Mouse (Mus musculus) forebrain, embryonic 14.5 days (tissue): ENCODE results near the gene Pclaf. TPM values are rescaled to one million over a fixed set of nuclear protein-coding genes. Genes with fewer than 3 reads are reported as not detected.

Experiments used
- ATAC-seq: fragments of 200-750 bp; cut with Nextera tagmentation; 2 replicates; pipeline ENCODE4 v1.8.0; 2017; ENCODE audit warnings: mild to moderate bottlenecking, moderate library complexity
- DNase-seq: peaks from one replicate; pipeline ENCODE4 v3.0.0-alpha.2; 2015; ENCODE audit warnings: low spot score
- H3K27ac ChIP-seq: fragments of 300-500 bp; sonication (generic); 2 replicates; pipeline ENCODE4 v1.5.1; 2014; ENCODE audit warnings: low read depth, mild to moderate bottlenecking, control low read depth, low read length, moderate library complexity
- H3K27me3 ChIP-seq: fragments of 300-500 bp; sonication (generic); replicated peaks from 2 replicates; pipeline ENCODE4 v1.6.1; 2014; ENCODE audit warnings: low read length, control low read depth, mixed read lengths; ENCODE audit not compliant: control insufficient read depth, insufficient read depth
- H3K36me3 ChIP-seq: fragments of 300-500 bp; sonication (generic); 2 replicates; pipeline ENCODE4 v1.6.1; 2014; ENCODE audit warnings: low read length, control low read depth; ENCODE audit not compliant: control insufficient read depth, insufficient read depth
- H3K4me1 ChIP-seq: fragments of 300-500 bp; sonication (generic); 2 replicates; pipeline ENCODE4 v1.6.1; 2014; ENCODE audit warnings: antibody characterized with exemption, low read length, control low read depth; ENCODE audit not compliant: control insufficient read depth, insufficient read depth
- H3K4me2 ChIP-seq: fragments of 300-500 bp; sonication (generic); 2 replicates; pipeline ENCODE4 v1.6.1; 2014; ENCODE audit warnings: mild to moderate bottlenecking, control low read depth, low read length
- H3K4me3 ChIP-seq: fragments of 300-500 bp; sonication (generic); 2 replicates; pipeline ENCODE4 v1.5.1; 2014; ENCODE audit warnings: low read depth, low read length, control low read depth
- H3K9ac ChIP-seq: fragments of 300-500 bp; sonication (generic); 2 replicates; pipeline ENCODE4 v1.6.1; 2014; ENCODE audit warnings: mild to moderate bottlenecking, low read length, control low read depth, moderate library complexity
- H3K9me3 ChIP-seq: fragments of 300-500 bp; sonication (generic); replicated peaks from 2 replicates; pipeline ENCODE4 v1.6.1; 2016; ENCODE audit warnings: low read length, control low read depth, mixed read lengths; ENCODE audit not compliant: control insufficient read depth
- WGBS: fragments of 180-500 bp; shearing (Covaris S2); extraction: QIAGEN DNeasy Blood & Tissue Kit; methylation state at CpG from one replicate; pipeline ENCODE4 v1.1.7; 2014; 5-methylcytosine and 5-hydroxymethylcytosine counted together
- polyA plus RNA-seq: library from polyadenylated mRNA; unstranded; fragments of >200 nt; fragmentation: Nextera tagmentation; extraction: Ambion mirVana; gene quantifications from 2 replicates; pipeline ENCODE4 v1.2.1, GENCODE M21; 2014

Pclaf gene
- 57.3 and 59.0 TPM in 2 replicates for polyA plus RNA-seq

- 0 out of 2 replicates have a peak, but pooled peaks cover 3% of the 10 kb centered on the region for H3K4me1 ChIP-seq
- ATAC-seq (peak; percentile 95), DNase-seq (peak; percentile 94)
- no peaks in the 10 kb centered on the region for H3K27me3 ChIP-seq
- H3K36me3 ChIP-seq = peaks cover 11% of the 10 kb centered on the region
- H3K9ac ChIP-seq = peak within 1 kb of the TSS; percentile 71
- H3K4me3 ChIP-seq = peak within 1 kb of the TSS; percentile 48
- under 1% methylated on average over 21 of the region's 21 CpGs for WGBS
- no peaks in the 10 kb centered on the region for H3K9me3 ChIP-seq
- peak within 1 kb of the TSS; percentile 81 for H3K4me2 ChIP-seq
- 0 out of 2 replicates have a peak within 1 kb of the TSS, but pooled peaks have one; percentile 21 for H3K27ac ChIP-seq
Observed at GRCm38 (mm10) chr9:65890143-65890628, at the start of gene Pclaf. Pclaf (plus strand) TSS chr9:65890237.

- H3K4me2 ChIP-seq = no peak overlapping the region
- no peak overlapping the region for H3K4me3 ChIP-seq
- 0 out of 2 replicates have a peak, but pooled peaks have one; percentile 42 for ATAC-seq
- peak; percentile 64 for DNase-seq
- H3K9me3 ChIP-seq = no peaks in the 10 kb centered on the region
- H3K36me3 ChIP-seq = no peaks in the 10 kb centered on the region
- H3K9ac ChIP-seq = peak overlapping the region; percentile 22; the same call in 1 of the 2 replicates
- no peaks in the 10 kb centered on the region for H3K27me3 ChIP-seq
- 21% methylated on average over 7 of the region's 7 CpGs for WGBS
- peak overlapping the region; percentile 22 for H3K27ac ChIP-seq
- H3K4me1 ChIP-seq = peaks cover 12% of the 10 kb centered on the region
Observed at GRCm38 (mm10) chr9:65844421-65845165, 45.4 kb upstream of the Pclaf start.

DNA sequence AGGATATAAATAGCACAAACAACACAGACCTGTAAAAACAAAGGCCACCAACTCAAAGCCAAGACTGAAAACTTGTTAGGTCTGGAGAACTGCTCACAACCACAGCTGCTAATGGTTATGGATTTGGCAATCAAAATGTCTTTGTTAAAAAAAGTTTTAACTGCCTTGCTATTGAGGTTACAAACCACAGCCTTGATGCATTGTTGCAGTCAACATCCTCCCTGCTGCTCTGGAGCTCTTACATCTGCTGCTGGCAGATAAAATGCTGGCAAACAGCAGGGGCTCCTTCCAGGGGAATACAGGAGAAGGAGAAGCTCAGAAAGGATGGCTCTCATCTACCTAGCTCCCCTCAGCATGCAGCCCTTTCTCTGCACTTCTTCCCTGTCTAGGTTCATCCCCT lies 41.9 kb upstream of the Pclaf start:
- no peak for ATAC-seq
- H3K4me2 ChIP-seq = no peak overlapping the region

GRCm38 (mm10) chr9:65850203-65850602 lies 39.8 kb upstream of the Pclaf start:
- no peaks in the 10 kb centered on the region for H3K27me3 ChIP-seq
- H3K9me3 ChIP-seq = no peaks in the 10 kb centered on the region
- ATAC-seq (no peak), DNase-seq (peak; percentile 86)
- peaks cover 18% of the 10 kb centered on the region for H3K36me3 ChIP-seq
- H3K4me1 ChIP-seq = no peaks in the 10 kb centered on the region; the same call in none of the 2 replicates
- H3K4me3 ChIP-seq = no peak overlapping the region
- no peak overlapping the region for H3K9ac ChIP-seq
- no peak overlapping the region for H3K4me2 ChIP-seq
- no peak overlapping the region for H3K27ac ChIP-seq
- 20% methylated on average over 1 of the region's 1 CpGs for WGBS

More for the DNA sequence above, 41.9 kb upstream of the Pclaf start:
- Histone ChIP-seq H3K4me1 (peaks cover 12% of the 10 kb centered on the region), H3K9me3 (no peaks in the 10 kb centered on the region), H3K36me3 (peaks cover 4% of the 10 kb centered on the region; the same call in 1 of the 2 replicates), H3K27ac (no peak overlapping the region), H3K27me3 (no peaks in the 10 kb centered on the region), H3K4me3 (no peak overlapping the region), H3K9ac (no peak overlapping the region)
- peak; percentile 34 for DNase-seq

DNA sequence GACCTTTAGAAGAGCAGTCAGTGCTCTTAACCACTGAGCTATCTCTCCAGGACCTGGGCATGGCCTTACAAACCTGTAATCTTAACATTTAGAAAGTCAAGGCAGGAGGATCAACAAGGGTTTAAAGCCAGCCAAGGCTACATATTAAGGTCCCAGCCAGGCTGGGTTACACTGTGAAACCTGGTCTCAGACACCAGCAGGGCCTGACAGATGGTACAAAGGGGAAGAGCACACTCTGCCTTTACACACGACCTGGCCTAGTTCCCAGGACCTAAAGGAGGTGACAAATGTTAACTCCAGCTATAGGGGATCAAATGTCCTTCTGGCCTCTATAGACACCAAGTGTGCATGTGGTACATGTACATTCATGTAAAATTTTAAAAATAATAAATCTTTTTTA lies 30.4 kb upstream of the Pclaf start:
- Histone ChIP-seq H3K4me1 (no peaks in the 10 kb centered on the region), H3K9ac (no peak overlapping the region), H3K4me2 (no peak overlapping the region), H3K9me3 (no peaks in the 10 kb centered on the region), H3K27me3 (no peaks in the 10 kb centered on the region), H3K36me3 (peaks cover 38% of the 10 kb centered on the region), H3K27ac (no peak overlapping the region), H3K4me3 (no peak overlapping the region)
- ATAC-seq (no peak), DNase-seq (peak; percentile 7)
- 57% methylated on average over 1 of the region's 1 CpGs for WGBS

DNA sequence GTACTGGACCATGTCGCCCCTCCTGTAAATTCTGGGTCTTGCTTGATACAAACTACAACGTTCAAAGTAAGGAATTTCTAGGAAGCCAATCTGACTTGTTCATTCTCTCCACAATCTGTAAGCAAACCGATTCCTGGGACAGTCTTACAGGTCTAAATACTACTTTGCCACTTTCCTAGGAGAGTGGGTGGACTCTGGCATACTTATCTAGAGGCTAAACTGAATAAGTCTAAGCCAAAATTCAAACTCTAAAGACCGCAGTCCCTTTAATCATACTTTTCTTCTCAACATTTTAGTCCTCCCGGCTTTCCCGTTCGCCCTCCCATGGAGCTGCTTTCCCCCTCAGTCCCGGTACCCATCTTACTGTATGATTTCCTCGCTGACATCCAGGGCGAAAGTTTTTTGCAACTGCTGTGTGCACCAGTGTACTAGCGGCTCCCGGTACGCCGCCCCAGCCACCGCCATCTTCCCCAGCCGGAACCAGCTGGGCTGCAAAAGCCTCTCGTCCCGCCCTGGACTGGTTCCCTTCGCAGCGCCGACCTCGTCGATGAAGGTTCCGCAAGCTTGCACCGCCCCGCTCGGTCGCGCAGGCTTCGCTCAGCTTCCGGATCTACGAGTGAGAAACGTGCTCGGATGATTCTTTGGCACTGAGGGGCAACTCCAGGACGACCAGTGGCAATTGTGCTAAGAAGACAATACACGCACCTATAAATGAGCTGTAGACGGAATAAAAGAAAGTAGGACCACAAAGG lies 5.3 kb upstream of the Pclaf start:
- Histone ChIP-seq H3K4me2 (peak overlapping the region; percentile 72), H3K9me3 (no peaks in the 10 kb centered on the region), H3K36me3 (peaks cover 4% of the 10 kb centered on the region; the same call in 1 of the 2 replicates), H3K9ac (peak overlapping the region; percentile 71), H3K27me3 (no peaks in the 10 kb centered on the region), H3K4me3 (peak overlapping the region; percentile 57), H3K4me1 (no peaks in the 10 kb centered on the region), H3K27ac (peak overlapping the region; percentile 63; the same call in 1 of the 2 replicates)
- ATAC-seq = peak; percentile 96
- WGBS = under 1% methylated on average over 37 of the region's 37 CpGs
- peak; percentile 93 for DNase-seq

DNA sequence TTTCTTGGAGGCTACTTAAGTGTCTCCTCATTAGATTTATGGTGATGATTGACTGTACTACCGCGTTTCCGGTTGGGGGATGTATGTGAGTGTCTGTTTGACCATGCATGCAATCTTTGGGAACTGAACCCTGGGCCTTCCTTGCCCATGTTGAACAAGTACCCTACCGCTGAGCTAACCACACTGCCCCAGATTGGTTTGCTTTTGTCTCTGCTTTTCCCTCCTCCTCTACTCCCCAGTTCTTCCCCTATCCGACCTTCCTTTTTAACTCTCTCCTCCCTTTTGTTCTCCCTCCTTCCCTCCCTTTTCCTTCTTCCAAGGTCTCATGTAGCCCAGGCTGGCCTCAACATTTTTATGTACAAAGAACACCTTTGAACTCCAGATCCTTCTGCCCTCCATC lies 1.1 kb downstream of the Pclaf start:
- Histone ChIP-seq H3K36me3 (peaks cover 14% of the 10 kb centered on the region), H3K9me3 (no peaks in the 10 kb centered on the region), H3K27me3 (no peaks in the 10 kb centered on the region), H3K9ac (peak overlapping the region; percentile 71), H3K4me2 (peak overlapping the region; percentile 81), H3K4me3 (peak overlapping the region; percentile 48), H3K27ac (no peak overlapping the region), H3K4me1 (0 out of 2 replicates have a peak, but pooled peaks cover 3% of the 10 kb centered on the region)
- ATAC-seq (no peak), DNase-seq (no peak)
- WGBS = 3% methylated on average over 5 of the region's 5 CpGs

DNA sequence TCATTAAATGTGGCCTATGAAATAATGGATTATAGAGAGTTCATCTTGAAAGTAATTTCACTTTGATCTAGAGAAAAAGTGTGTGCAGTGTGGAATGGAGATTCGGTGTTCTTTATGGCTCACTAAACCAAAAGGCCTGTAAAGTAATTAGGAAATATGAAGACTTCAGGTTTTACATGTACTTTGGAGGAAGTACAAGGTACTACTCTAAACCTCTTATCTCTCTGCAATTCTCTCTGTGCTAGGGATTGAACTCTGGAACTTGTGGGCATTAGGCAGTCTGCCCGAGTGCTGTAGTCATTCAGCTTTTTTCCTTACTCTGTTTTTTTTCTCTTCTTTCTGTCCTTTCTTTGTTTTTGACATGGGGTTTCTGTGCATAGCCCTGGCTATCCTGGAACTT lies 6.9 kb downstream of the Pclaf start:
- H3K4me3 ChIP-seq = no peak overlapping the region
- H3K27ac ChIP-seq = no peak overlapping the region
- ATAC-seq (no peak), DNase-seq (no peak)
- H3K9ac ChIP-seq = no peak overlapping the region
- no peaks in the 10 kb centered on the region for H3K4me1 ChIP-seq
- no peaks in the 10 kb centered on the region for H3K27me3 ChIP-seq
- H3K36me3 ChIP-seq = peaks cover 37% of the 10 kb centered on the region
- H3K4me2 ChIP-seq = no peak overlapping the region
- H3K9me3 ChIP-seq = no peaks in the 10 kb centered on the region
- 72% methylated on average over 2 of the region's 2 CpGs for WGBS
